Mouse (Mus musculus): Measurements from ENCODE around the gene Olfr588-ps1.

DNA sequence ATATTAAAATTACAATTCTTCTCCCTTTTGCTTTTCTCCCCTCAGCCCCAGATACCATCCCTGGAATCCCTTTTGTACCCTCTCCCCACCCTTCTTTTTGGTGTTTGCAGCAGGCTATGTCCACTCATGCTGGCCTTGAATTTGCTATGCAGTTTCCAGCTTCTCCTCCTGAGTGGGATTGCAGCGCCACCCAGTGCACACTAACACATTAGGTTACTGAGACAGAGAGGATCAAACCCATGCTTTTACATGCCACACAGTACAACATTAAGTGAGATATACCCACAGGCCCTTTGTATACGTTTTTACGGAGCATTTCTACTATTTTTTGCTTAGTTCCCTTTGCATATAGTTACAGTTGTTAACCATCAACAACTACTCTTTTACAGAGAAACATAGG is 21.3 kb upstream of the Olfr588-ps1 start:
- no peak for TF ChIP-seq CTCF (IDR thresholded peaks at IDR 0.05; ENCODE audit: control insufficient read depth, insufficient read depth, insufficient read length)
- no peak for TF ChIP-seq MAX (IDR thresholded peaks at IDR 0.05)
- no peak for TF ChIP-seq MYOD1 (IDR thresholded peaks at IDR 0.05; ENCODE audit: control insufficient read depth, insufficient read length, low read depth)
- TF ChIP-seq USF1 (IDR thresholded peaks at IDR 0.05; ENCODE audit: low read depth): no peak
- no peak for TF ChIP-seq MYOG (IDR thresholded peaks at IDR 0.05; ENCODE audit: control insufficient read depth, extremely low read depth, insufficient read length)

Data from C2C12 (cell line).